Mouse (Mus musculus) heart, adult 2 months (tissue): ENCODE results near the gene Tlr4.

Experiments
- CTCF ChIP-seq: fragments of 200-600 bp; IDR thresholded peaks from 2 replicates; pipeline ENCODE4 v1.8.1; 2022; ENCODE audit warnings: antibody characterized with exemption, mild to moderate bottlenecking, moderate library complexity
- EP300 ChIP-seq: fragments of 200-500 bp; IDR thresholded peaks from 2 replicates; pipeline ENCODE4 v1.6.1; 2011; ENCODE audit warnings: low read depth, low read length, control low read depth; ENCODE audit not compliant: insufficient read depth
- POLR2A ChIP-seq: fragments of 200-500 bp; IDR thresholded peaks from 2 replicates; pipeline ENCODE4 v1.6.1; 2011; ENCODE audit warnings: mild to moderate bottlenecking, low read depth, low read length, control low read depth; ENCODE audit not compliant: insufficient read depth

DNA sequence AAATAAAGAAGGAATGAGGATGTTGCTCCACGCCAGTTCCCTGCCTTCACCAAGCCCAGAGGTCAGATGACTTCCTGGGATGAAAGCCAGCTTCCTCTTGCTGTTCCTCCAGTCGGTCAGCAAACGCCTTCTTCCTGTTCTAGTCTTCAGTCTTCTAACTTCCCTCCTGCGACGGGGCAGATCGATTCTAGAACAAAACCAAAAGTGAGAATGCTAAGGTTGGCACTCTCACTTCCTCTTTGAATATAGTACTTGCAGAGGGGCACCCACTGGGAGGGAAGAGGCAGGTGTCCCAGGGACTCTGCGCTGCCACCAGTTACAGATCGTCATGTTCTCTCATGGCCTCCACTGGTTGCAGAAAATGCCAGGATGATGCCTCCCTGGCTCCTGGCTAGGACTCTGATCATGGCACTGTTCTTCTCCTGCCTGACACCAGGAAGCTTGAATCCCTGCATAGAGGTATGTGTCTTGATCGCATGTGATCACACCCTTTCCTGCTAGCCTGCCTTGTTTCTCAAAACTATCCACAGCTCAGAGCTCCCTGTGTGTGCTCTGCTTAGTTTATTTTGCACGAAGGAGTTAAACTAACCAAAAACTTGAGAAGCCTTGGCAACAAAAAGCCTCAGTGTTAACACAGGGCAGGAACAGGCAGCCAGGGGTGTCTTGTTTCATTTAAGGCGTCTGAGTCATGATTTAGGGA is at the start of gene Tlr4:
- 0 out of 2 replicates have a peak, but pooled peaks have one; percentile 48 for TF ChIP-seq EP300
- no peak for TF ChIP-seq CTCF
- peak; percentile 75 for TF ChIP-seq POLR2A
